Mouse (Mus musculus): ENCODE measurements around the gene Adat2. TPM values are rescaled to one million over a fixed set of nuclear protein-coding genes. Genes with fewer than 3 reads are reported as not detected.

The Adat2 gene
- polyA plus RNA-seq, 1 experiment from 2014 or later = 1.8 TPM

- DNase-seq = no peak
- H3K9me3 ChIP-seq (ENCODE audit: control insufficient read depth, low read length) = no peaks in the 10 kb centered on the region
- 0 out of 2 replicates have a peak, but pooled peaks cover 2% of the 10 kb centered on the region for H3K36me3 ChIP-seq (ENCODE audit: control insufficient read depth, insufficient read depth, low read length)
- H3K27ac ChIP-seq (replicated peaks; ENCODE audit: low read depth, low read length) = no peak overlapping the region
- 96% methylated on average over 1 of the region's 1 CpGs for WGBS
- H3K4me2 ChIP-seq (ENCODE audit: low read length) = no peak overlapping the region
- no peak for ATAC-seq (ENCODE audit: low FRiP score, low TSS enrichment)
- no peaks in the 10 kb centered on the region for H3K27me3 ChIP-seq (ENCODE audit: control insufficient read depth, insufficient read depth, low read length)
- no peak overlapping the region for H3K4me3 ChIP-seq (replicated peaks; ENCODE audit: low read depth, low read length)
- H3K4me1 ChIP-seq (ENCODE audit: control insufficient read depth, insufficient read depth, low read length) = peaks cover 8% of the 10 kb centered on the region
- H3K9ac ChIP-seq (replicated peaks; ENCODE audit: low read length) = no peak overlapping the region
These were observed 1.6 kb downstream of the Adat2 start for GRCm38 (mm10) chr10:13554316-13554715.

GRCm38 (mm10) chr10:13560014-13560674 is 7.5 kb downstream of the Adat2 start:
- H3K9ac ChIP-seq (replicated peaks; ENCODE audit: low read length) = no peak overlapping the region
- H3K27ac ChIP-seq (replicated peaks; ENCODE audit: low read depth, low read length) = no peak overlapping the region
- no peak for DNase-seq
- no peak overlapping the region for H3K4me2 ChIP-seq (ENCODE audit: low read length)
- ATAC-seq (ENCODE audit: low FRiP score, low TSS enrichment) = no peak
- 89% methylated on average over 13 of the region's 13 CpGs for WGBS
- H3K36me3 ChIP-seq (ENCODE audit: control insufficient read depth, insufficient read depth, low read length) = no peaks in the 10 kb centered on the region
- H3K4me3 ChIP-seq (replicated peaks; ENCODE audit: low read depth, low read length) = no peak overlapping the region
- no peaks in the 10 kb centered on the region for H3K4me1 ChIP-seq (ENCODE audit: control insufficient read depth, insufficient read depth, low read length)
- H3K9me3 ChIP-seq (ENCODE audit: control insufficient read depth, low read length) = no peaks in the 10 kb centered on the region
- no peaks in the 10 kb centered on the region for H3K27me3 ChIP-seq (ENCODE audit: control insufficient read depth, insufficient read depth, low read length)

- Histone ChIP-seq H3K27me3 (ENCODE audit: control insufficient read depth, insufficient read depth, low read length) (peaks cover 6% of the 10 kb centered on the region; the same call in 1 of the 2 replicates), H3K36me3 (ENCODE audit: control insufficient read depth, insufficient read depth, low read length) (no peaks in the 10 kb centered on the region), H3K9ac (replicated peaks; ENCODE audit: low read length) (no peak overlapping the region), H3K4me3 (replicated peaks; ENCODE audit: low read depth, low read length) (peak overlapping the region; percentile 12; the same call in 1 of the 2 replicates), H3K9me3 (ENCODE audit: control insufficient read depth, low read length) (no peaks in the 10 kb centered on the region), H3K27ac (replicated peaks; ENCODE audit: low read depth, low read length) (no peak overlapping the region), H3K4me2 (ENCODE audit: low read length) (peak overlapping the region; percentile 49), H3K4me1 (ENCODE audit: control insufficient read depth, insufficient read depth, low read length) (no peaks in the 10 kb centered on the region)
- ATAC-seq (ENCODE audit: low FRiP score, low TSS enrichment) = peak; percentile 72
- 28% methylated on average over 24 of the region's 24 CpGs for WGBS
- peak; percentile 87 for DNase-seq
These were observed 11.8 kb downstream of the Adat2 start for GRCm38 (mm10) chr10:13564364-13565079.

DNA sequence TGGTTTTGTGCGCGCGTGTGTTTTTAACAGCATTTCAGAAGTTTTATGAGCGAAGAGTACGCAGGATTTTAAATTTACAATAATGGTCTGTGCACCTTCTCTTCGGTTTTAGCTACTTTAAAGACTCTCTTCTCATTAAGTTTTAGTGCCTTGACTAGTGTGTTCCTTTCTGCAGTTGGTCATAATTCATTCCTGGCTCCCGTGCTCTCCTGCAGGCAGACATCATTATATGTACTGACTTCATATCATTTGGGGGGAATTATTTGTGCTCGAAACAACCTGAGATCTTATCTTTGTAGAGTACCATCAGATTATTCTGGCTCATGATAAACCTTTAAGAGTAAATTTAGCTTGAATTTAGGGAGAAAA is 12.4 kb downstream of the Adat2 start:
- Histone ChIP-seq H3K4me3 (replicated peaks; ENCODE audit: low read depth, low read length) (peak overlapping the region; percentile 12; the same call in 1 of the 2 replicates), H3K4me2 (ENCODE audit: low read length) (peak overlapping the region; percentile 49), H3K9ac (replicated peaks; ENCODE audit: low read length) (no peak overlapping the region), H3K9me3 (ENCODE audit: control insufficient read depth, low read length) (no peaks in the 10 kb centered on the region), H3K27ac (replicated peaks; ENCODE audit: low read depth, low read length) (no peak overlapping the region), H3K4me1 (ENCODE audit: control insufficient read depth, insufficient read depth, low read length) (no peaks in the 10 kb centered on the region), H3K36me3 (ENCODE audit: control insufficient read depth, insufficient read depth, low read length) (no peaks in the 10 kb centered on the region), H3K27me3 (ENCODE audit: control insufficient read depth, insufficient read depth, low read length) (peaks cover 6% of the 10 kb centered on the region; the same call in 1 of the 2 replicates)
- 65% methylated on average over 8 of the region's 8 CpGs for WGBS
- DNase-seq (no peak), ATAC-seq (ENCODE audit: low FRiP score, low TSS enrichment) (no peak)

DNA sequence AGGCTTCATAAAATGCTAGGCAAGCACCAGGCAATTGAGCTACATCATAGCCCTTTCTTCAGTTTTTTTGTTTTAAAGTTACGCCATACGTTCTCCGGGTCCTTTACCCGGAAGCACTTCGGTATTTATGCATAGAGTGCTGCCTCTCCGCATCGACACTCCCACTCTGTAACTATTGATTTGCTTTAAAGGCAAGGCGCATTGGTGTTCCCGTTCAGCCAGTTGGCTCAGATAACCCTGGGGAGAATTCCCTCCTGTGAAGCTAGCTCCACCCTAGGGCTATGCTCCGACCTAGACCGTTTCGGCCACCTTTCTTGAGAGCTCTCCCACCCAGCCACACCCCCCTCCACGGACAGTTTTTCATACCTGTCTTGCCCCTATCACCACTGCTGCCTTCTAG is 13.7 kb downstream of the Adat2 start:
- 67% methylated on average over 13 of the region's 13 CpGs for WGBS
- peaks cover 6% of the 10 kb centered on the region for H3K4me1 ChIP-seq (ENCODE audit: control insufficient read depth, insufficient read depth, low read length)
- H3K4me2 ChIP-seq (ENCODE audit: low read length) = no peak overlapping the region
- no peak overlapping the region for H3K27ac ChIP-seq (replicated peaks; ENCODE audit: low read depth, low read length)
- no peaks in the 10 kb centered on the region for H3K9me3 ChIP-seq (ENCODE audit: control insufficient read depth, low read length)
- no peak for ATAC-seq (ENCODE audit: low FRiP score, low TSS enrichment)
- no peak for DNase-seq
- peaks cover 6% of the 10 kb centered on the region; the same call in 1 of the 2 replicates for H3K27me3 ChIP-seq (ENCODE audit: control insufficient read depth, insufficient read depth, low read length)
- no peaks in the 10 kb centered on the region for H3K36me3 ChIP-seq (ENCODE audit: control insufficient read depth, insufficient read depth, low read length)
- no peak overlapping the region for H3K9ac ChIP-seq (replicated peaks; ENCODE audit: low read length)
- no peak overlapping the region for H3K4me3 ChIP-seq (replicated peaks; ENCODE audit: low read depth, low read length)

DNA sequence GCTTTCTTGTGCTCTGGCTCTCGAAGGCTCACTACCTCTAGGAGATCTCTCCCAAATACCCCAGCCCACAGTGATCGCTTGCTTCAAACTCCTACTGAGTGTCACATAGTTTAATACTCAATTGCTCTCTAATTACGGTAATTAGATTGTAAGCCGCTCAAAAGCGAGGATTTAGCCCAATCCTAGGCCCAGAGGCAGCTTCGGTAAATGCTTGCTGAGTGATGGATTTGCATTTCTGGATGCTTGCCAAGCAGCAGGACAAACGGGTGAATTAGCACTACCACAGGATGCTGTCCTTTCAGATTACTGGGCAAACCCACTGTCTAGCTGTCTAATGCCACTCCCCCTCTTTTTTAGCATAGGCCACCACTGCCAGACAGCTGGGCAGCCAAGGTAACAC is 17.1 kb downstream of the Adat2 start:
- peaks cover 6% of the 10 kb centered on the region; the same call in 1 of the 2 replicates for H3K27me3 ChIP-seq (ENCODE audit: control insufficient read depth, insufficient read depth, low read length)
- H3K9me3 ChIP-seq (ENCODE audit: control insufficient read depth, low read length) = no peaks in the 10 kb centered on the region
- H3K27ac ChIP-seq (replicated peaks; ENCODE audit: low read depth, low read length) = no peak overlapping the region
- WGBS = 12% methylated on average over 7 of the region's 7 CpGs
- no peak overlapping the region for H3K4me2 ChIP-seq (ENCODE audit: low read length)
- peaks cover 6% of the 10 kb centered on the region for H3K4me1 ChIP-seq (ENCODE audit: control insufficient read depth, insufficient read depth, low read length)
- no peak overlapping the region for H3K9ac ChIP-seq (replicated peaks; ENCODE audit: low read length)
- ATAC-seq (ENCODE audit: low FRiP score, low TSS enrichment) (peak; percentile 71), DNase-seq (peak; percentile 86)
- no peak overlapping the region for H3K4me3 ChIP-seq (replicated peaks; ENCODE audit: low read depth, low read length)
- H3K36me3 ChIP-seq (ENCODE audit: control insufficient read depth, insufficient read depth, low read length) = no peaks in the 10 kb centered on the region

- Histone ChIP-seq H3K9ac (replicated peaks; ENCODE audit: low read length) (no peak overlapping the region), H3K27me3 (ENCODE audit: control insufficient read depth, insufficient read depth, low read length) (peaks cover 1% of the 10 kb centered on the region; the same call in 1 of the 2 replicates), H3K4me1 (ENCODE audit: control insufficient read depth, insufficient read depth, low read length) (peaks cover 6% of the 10 kb centered on the region), H3K9me3 (ENCODE audit: control insufficient read depth, low read length) (no peaks in the 10 kb centered on the region), H3K4me3 (replicated peaks; ENCODE audit: low read depth, low read length) (no peak overlapping the region), H3K36me3 (ENCODE audit: control insufficient read depth, insufficient read depth, low read length) (no peaks in the 10 kb centered on the region), H3K4me2 (ENCODE audit: low read length) (no peak overlapping the region), H3K27ac (replicated peaks; ENCODE audit: low read depth, low read length) (no peak overlapping the region)
- ATAC-seq (ENCODE audit: low FRiP score, low TSS enrichment) (no peak), DNase-seq (peak; percentile 24)
- WGBS = 32% methylated on average over 9 of the region's 9 CpGs
These were observed 18.2 kb downstream of the Adat2 start for GRCm38 (mm10) chr10:13570697-13571538.

DNA sequence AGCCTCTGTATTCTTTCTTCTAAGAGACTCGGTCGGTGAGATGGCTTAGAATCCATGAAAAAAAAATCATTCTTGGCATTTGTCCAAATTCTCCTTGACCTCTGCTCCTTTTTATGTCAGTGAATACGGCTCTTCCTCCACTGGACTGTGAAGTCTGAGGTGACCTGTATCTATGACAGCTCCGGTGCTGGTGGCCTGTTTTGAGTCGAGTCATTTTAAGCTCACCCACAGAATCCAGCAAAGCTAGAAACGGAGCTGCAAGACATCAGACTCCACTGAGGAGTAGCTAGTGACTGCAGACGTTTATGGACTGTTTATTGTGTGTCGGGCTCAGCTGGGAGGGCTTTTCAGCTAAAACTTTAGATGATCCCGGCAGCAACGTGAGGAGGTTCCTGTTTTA is 19.3 kb downstream of the Adat2 start:
- Histone ChIP-seq H3K4me2 (ENCODE audit: low read length) (no peak overlapping the region), H3K9ac (replicated peaks; ENCODE audit: low read length) (no peak overlapping the region), H3K27me3 (ENCODE audit: control insufficient read depth, insufficient read depth, low read length) (no peaks in the 10 kb centered on the region), H3K4me3 (replicated peaks; ENCODE audit: low read depth, low read length) (no peak overlapping the region), H3K27ac (replicated peaks; ENCODE audit: low read depth, low read length) (no peak overlapping the region), H3K36me3 (ENCODE audit: control insufficient read depth, insufficient read depth, low read length) (no peaks in the 10 kb centered on the region), H3K9me3 (ENCODE audit: control insufficient read depth, low read length) (no peaks in the 10 kb centered on the region), H3K4me1 (ENCODE audit: control insufficient read depth, insufficient read depth, low read length) (peaks cover 6% of the 10 kb centered on the region)
- no peak for ATAC-seq (ENCODE audit: low FRiP score, low TSS enrichment)
- peak; percentile 13 for DNase-seq
- 51% methylated on average over 10 of the region's 10 CpGs for WGBS

Measured in midbrain, embryonic 14.5 days (tissue).